ENCODE assay signal across 8 mouse cellular contexts in genomic region chr6:94281606-94282280, GRCm38 (mm10). TPM values are rescaled to one million over a fixed set of nuclear protein-coding genes. Genes with fewer than 3 reads are reported as not detected.
DNase-seq lines count a peak whose midpoint lies in the region; ATAC-seq and TF ChIP-seq lines count a peak whose summit lies in the region.

No protein-coding gene starts in this region.

- H3K9me3 ChIP-seq in lung, embryonic 14.5 days (ENCODE audit: low read depth, low read length): no peaks in the 10 kb centered on the region
- H3K9me3 ChIP-seq in embryonic facial prominence, embryonic 10.5 days: no peaks in the 10 kb centered on the region
- H3K9me3 ChIP-seq in limb, embryonic 13.5 days: no peaks in the 10 kb centered on the region
- no peaks in the 10 kb centered on the region for H3K9me3 ChIP-seq in neural tube, embryonic 13.5 days

- 4% methylated on average over 17 of the region's 17 CpGs for WGBS in lung, embryonic 14.5 days
- 5% methylated on average over 17 of the region's 17 CpGs for WGBS in embryonic facial prominence, embryonic 10.5 days
- WGBS in limb, embryonic 13.5 days: 5% methylated on average over 17 of the region's 17 CpGs
- 7% methylated on average over 17 of the region's 17 CpGs for WGBS in neural tube, embryonic 13.5 days

- no peak overlapping the region for H3K27ac ChIP-seq in lung, embryonic 14.5 days (ENCODE audit: low read depth)
- peak overlapping the region; percentile 98 for H3K27ac ChIP-seq in embryonic facial prominence, embryonic 10.5 days (replicated peaks)
- no peak overlapping the region for H3K27ac ChIP-seq in limb, embryonic 13.5 days
- H3K27ac ChIP-seq in neural tube, embryonic 13.5 days (replicated peaks): no peak overlapping the region

- intact Hi-C loops in heart, postnatal 14 days (cut with DNase I): loop anchor here (5.0 kb wide), 4 partner anchors 59 to 199 kb away; no protein-coding TSS in a partner anchor

- no peaks in the 10 kb centered on the region for H3K27me3 ChIP-seq in lung, embryonic 14.5 days (ENCODE audit: insufficient read depth, low read length)
- H3K27me3 ChIP-seq in embryonic facial prominence, embryonic 10.5 days (replicated peaks; ENCODE audit: low read depth, poor library complexity, severe bottlenecking): no peaks in the 10 kb centered on the region
- 0 out of 2 replicates have a peak, but pooled peaks cover 3% of the 10 kb centered on the region for H3K27me3 ChIP-seq in limb, embryonic 13.5 days
- peaks cover 12% of the 10 kb centered on the region for H3K27me3 ChIP-seq in neural tube, embryonic 13.5 days

- no peaks in the 10 kb centered on the region for H3K36me3 ChIP-seq in lung, embryonic 14.5 days (ENCODE audit: insufficient read depth)
- no peaks in the 10 kb centered on the region for H3K36me3 ChIP-seq in embryonic facial prominence, embryonic 10.5 days (replicated peaks)
- H3K36me3 ChIP-seq in limb, embryonic 13.5 days: no peaks in the 10 kb centered on the region
- no peaks in the 10 kb centered on the region for H3K36me3 ChIP-seq in neural tube, embryonic 13.5 days

- peak; percentile 55 for DNase-seq in lung, embryonic 14.5 days
- DNase-seq in lung, postnatal 36 days: no peak
- peak; percentile 48 for DNase-seq in embryonic facial prominence, embryonic 10.5 days (ENCODE audit: low spot score)
- peak; percentile 16 to 27 for DNase-seq in heart, postnatal 14 days
- DNase-seq in MN1 (ENCODE audit: low spot score): no peak
- DNase-seq in urinary bladder, postnatal 14 days (ENCODE audit: low spot score): no peak

- peak overlapping the region; percentile 81 for H3K9ac ChIP-seq in lung, embryonic 14.5 days
- H3K9ac ChIP-seq in limb, embryonic 13.5 days: peak overlapping the region; percentile 86
- H3K9ac ChIP-seq in neural tube, embryonic 13.5 days: peak overlapping the region; percentile 79

- H3K4me3 ChIP-seq in lung, embryonic 14.5 days (ENCODE audit: low read depth, low read length): peak overlapping the region; percentile 76
- peak overlapping the region; percentile 85 for H3K4me3 ChIP-seq in embryonic facial prominence, embryonic 10.5 days
- peak overlapping the region; percentile 82 for H3K4me3 ChIP-seq in limb, embryonic 13.5 days
- peak overlapping the region; percentile 75 for H3K4me3 ChIP-seq in neural tube, embryonic 13.5 days

- H3K4me2 ChIP-seq in lung, embryonic 14.5 days: peak overlapping the region; percentile 95
- H3K4me2 ChIP-seq in limb, embryonic 13.5 days (replicated peaks): peak overlapping the region; percentile 89
- H3K4me2 ChIP-seq in neural tube, embryonic 13.5 days: peak overlapping the region; percentile 97

- no peaks in the 10 kb centered on the region for H3K4me1 ChIP-seq in lung, embryonic 14.5 days (ENCODE audit: insufficient read depth)
- peaks cover 49% of the 10 kb centered on the region for H3K4me1 ChIP-seq in embryonic facial prominence, embryonic 10.5 days
- H3K4me1 ChIP-seq in limb, embryonic 13.5 days: peaks cover 27% of the 10 kb centered on the region
- H3K4me1 ChIP-seq in neural tube, embryonic 13.5 days (replicated peaks): peaks cover 32% of the 10 kb centered on the region

- TF ChIP-seq CTCF in lung, embryonic 14.5 days (IDR thresholded peaks at IDR 0.05; ENCODE audit: low read depth): no peak

- no peak for ATAC-seq in lung, embryonic 14.5 days (ENCODE audit: insufficient read depth)
- ATAC-seq in limb, embryonic 13.5 days (ENCODE audit: low FRiP score, low read depth): no peak
- no peak for ATAC-seq in neural tube, embryonic 13.5 days (ENCODE audit: low read depth)

RNA-seq across cellular contexts. Expression of gene Magi1, which starts 2.0 kb away (rescaled TPM):
- 8.1 and 10.1 TPM in 2 replicates for polyA plus RNA-seq in lung, embryonic 14.5 days (2014; fragmentation: Nextera tagmentation; extraction: Ambion mirVana)
- polyA plus RNA-seq in embryonic facial prominence, embryonic 10.5 days (2016; fragmentation: Nextera tagmentation; extraction: Ambion mirVana): 16.1 and 16.2 TPM in 2 replicates
- 10 to 100 TPM; 19.1 to 19.5 TPM for total RNA-seq in heart, postnatal 14 days (2021)
- polyA plus RNA-seq in limb, embryonic 13.5 days (2015; fragmentation: Nextera tagmentation; extraction: Ambion mirVana): 12.5 and 13.9 TPM in 2 replicates
- polyA plus RNA-seq in neural tube, embryonic 13.5 days (2015; fragmentation: Nextera tagmentation; extraction: Ambion mirVana): 20.9 and 21.6 TPM in 2 replicates

Comparison
In these comparisons a context has a peak if more than half of its experiments do, and no peak if none do; other contexts are left out.
1. DNase-seq: peak in lung, embryonic 14.5 days (single experiment), embryonic facial prominence, embryonic 10.5 days (single experiment) and heart, postnatal 14 days (2 of 2); none in lung, postnatal 36 days (single experiment), MN1 (single experiment) and urinary bladder, postnatal 14 days (single experiment).
2. Peak in every context shown above with its lines, with median percentiles within 50 percentile points of each other: H3K4me2 ChIP-seq, H3K4me3 ChIP-seq and H3K9ac ChIP-seq.